Mouse (Mus musculus) gastrocnemius, adult 8-10 months (tissue): Measurements from ENCODE around the gene AC109138.7. TPM values are rescaled to one million over a fixed set of nuclear protein-coding genes. Genes with fewer than 3 reads are reported as not detected.
A peak's percentile ranks its signal among the peaks of the same experiment; 100 is the strongest.
"Not testable (repeated sequence)": the region's sequence is repeated elsewhere in the genome, so short reads cannot be mapped to it uniquely, and the experiment has no call there.

Experiments used
- DNase-seq, 2 experiments: peaks; one replicate each; pipeline ENCODE4 v3.0.0; 2022; ENCODE audit warnings: low spot score in 2 of 2
- microRNA-seq: library from miRNA; unstranded; fragments of <30 nt; microRNA quantifications from one replicate; pipeline ENCODE4 v1.2.0, GENCODE M21; 2022
- total RNA-seq, 4 experiments: library from RNA; stranded (reverse); gene quantifications; 2 replicates each; pipeline ENCODE4 v1.2.4; 2022

Gene AC109138.7
- total RNA-seq, 4 experiments from 2014 or later = not detected

- DNase-seq = no peak
Measured at GRCm38 (mm10) chr19:4247010-4247409, 32.9 kb downstream of the AC109138.7 start.

DNA sequence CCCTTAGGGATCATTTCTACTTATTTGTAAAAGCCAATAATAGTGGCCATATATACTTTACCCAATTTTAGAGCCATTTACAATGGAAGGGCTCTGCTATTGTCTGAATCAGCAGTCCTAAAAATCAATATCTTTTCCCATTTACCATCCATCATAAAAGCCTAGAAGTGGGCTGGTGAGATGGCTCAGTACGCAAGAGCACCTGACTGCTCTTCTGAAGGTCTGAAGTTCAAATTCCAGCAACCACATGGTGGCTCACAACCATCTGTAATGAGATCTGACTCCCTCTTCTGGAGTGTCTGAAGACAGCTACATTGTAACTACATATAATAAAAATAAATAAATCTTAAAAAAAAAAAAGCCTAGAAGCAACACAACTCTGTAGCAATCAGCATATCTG lies 34.5 kb downstream of the AC109138.7 start:
- DNase-seq = not testable (repeated sequence)

GRCm38 (mm10) chr19:4254230-4254629 lies 40.1 kb downstream of the AC109138.7 start:
- no peak for DNase-seq

- DNase-seq = no peak
Measured at GRCm38 (mm10) chr19:4255583-4256162, 41.5 kb downstream of the AC109138.7 start.

DNA sequence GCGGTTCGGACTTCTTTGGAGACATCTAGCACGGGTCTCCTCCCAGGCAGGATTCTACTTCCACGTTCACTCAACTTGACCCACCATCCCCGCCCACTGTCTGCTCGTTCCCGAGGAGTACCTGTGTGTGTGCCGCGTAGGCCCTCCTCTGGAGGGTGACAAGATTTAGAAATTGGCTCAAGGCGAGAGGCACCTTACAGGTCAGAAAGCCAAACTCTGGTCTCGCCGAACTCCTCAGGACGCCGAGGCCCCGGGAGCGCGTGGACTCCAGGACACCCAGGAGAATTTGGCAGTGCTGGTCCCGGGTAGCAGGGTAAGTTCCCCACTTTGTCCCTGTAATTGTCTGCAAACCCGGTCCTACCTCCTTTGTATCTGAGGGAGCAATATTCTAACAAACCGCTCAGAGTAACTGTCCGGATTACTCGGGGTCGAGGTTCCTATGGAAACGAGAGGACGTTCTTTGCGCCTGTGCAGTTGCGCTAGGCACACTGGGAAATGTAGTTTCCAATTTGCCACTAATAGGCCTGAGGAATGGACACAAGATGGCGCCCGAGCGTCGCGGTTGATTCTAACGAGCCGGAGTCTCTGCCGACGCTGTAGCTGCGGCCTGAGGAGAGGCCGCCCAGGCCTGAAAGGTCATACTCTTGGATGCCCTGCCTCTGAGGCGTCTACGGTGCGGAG lies 43.2 kb downstream of the AC109138.7 start:
- DNase-seq = peak; percentile 89

GRCm38 (mm10) chr19:4257897-4258252 lies 43.7 kb downstream of the AC109138.7 start:
- DNase-seq = no peak

- DNase-seq = no peak
Measured at GRCm38 (mm10) chr19:4261038-4261698, 47.0 kb downstream of the AC109138.7 start.

GRCm38 (mm10) chr19:4262756-4263155 lies 48.6 kb downstream of the AC109138.7 start:
- no peak for DNase-seq

DNA sequence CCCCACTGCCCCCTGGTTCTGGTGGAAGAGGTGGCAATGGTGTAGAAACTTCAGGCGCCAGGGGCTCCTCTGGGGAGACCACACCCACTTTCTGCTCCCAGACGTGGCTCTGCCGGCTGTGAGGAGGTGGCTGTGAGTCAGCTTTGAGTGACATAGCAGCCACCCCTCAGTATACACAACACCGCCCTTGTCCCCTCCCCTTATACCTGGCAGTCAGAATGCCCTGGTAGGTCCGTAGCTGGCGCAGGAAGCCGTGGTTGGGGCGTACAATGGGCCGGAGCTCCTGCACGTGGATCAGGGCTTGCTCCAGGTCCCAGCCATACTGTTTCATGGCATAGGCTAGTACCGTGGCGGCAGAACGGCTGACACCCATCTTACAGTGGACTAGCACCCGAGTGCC lies 49.5 kb downstream of the AC109138.7 start:
- DNase-seq = no peak

DNA sequence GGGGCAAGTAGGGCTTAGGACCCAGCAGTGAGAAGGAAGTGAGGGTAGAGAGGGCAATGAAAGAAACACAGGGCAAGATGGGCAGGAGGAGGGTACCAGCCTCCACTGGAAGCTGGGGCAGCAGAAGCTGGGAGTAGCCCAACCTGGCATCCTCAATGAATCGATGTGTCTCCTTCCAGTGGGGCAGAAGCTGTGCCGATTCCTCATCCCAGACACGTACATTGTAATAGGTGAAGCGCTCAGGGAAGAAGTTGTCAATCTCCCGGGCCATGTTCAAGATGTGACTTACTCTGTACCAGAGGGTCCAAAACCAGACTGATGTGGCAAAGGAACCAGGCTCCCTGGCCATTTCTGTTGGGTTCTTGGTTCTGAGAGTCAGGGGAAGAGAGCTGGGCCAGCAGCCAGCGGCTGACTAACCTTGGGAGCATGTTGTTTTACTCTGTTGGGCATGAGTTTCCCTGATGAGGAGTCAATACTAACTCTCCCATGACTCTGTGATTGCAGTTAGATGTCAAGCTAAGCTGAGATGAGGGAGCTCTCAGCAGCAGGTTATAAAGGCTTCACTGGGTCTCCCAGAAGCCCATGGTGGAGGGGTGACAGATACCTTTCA lies 50.1 kb downstream of the AC109138.7 start:
- no peak for DNase-seq

DNA sequence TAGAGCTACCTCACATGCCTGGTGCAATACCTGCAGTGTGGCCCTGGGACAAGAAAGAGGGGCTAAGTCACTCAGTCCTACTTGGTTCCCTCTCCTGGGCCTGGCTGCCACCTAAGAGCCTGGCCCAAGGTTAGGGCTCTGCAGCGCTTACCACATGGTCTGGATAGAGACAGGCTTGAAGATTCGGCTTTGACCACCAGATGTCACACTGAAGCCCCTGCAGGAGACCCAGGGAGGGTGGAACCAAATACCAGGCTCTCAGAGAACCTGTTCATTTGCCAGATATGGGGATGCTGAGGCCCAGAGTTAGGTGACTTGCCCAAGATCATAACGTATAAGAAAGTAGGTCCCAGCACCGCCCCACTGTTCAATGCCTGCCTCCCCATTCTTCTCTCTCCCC lies 51.8 kb downstream of the AC109138.7 start:
- no peak for DNase-seq

- peak; percentile 30 to 55 for DNase-seq
Measured at GRCm38 (mm10) chr19:4268566-4269361, 54.6 kb downstream of the AC109138.7 start, which contains the start of gene Ssh3. TSS of gene Ssh3 (minus strand) at chr19:4269180.

DNA sequence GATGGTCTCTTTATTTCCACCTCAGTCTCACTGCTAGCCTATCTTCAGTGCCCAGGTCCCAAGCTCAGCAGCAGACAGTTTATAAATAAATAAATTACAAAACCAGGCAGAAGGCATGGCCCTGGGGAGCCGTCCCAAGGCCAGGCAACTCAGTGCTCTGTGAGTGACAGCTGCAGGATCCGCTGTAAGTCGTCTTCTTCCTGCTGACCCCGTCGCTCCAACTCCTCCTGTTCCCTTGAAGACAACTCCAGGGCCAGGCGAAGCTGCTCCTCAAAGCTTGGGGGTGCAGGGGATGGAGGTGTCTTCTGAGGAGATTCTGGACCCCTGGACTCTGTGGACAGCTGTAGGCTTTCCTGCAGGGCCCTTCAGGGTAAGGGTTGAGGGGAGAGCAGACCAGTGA lies 56.0 kb downstream of the AC109138.7 start:
- no peak for DNase-seq

DNA sequence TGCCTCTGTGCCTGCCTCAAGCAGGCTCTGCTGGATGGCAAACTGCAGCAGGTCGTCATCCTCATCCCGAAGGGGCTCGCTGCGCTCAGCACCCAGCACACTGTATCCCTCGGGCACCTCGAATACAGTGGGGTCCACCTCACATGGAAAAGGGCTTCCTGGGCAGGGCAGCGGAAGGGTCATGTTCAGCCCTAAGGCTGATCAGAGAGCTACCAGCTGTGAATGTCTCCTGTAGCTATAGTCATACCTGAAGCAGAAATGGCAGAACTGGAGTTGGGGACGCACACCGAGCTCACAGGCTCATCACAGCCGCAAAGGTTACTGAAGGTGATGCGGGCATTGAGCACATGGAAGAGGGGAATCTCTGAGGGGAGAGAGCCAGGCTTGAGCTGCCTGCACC lies 56.8 kb downstream of the AC109138.7 start:
- no peak for DNase-seq

- no peak for DNase-seq
Measured at GRCm38 (mm10) chr19:4279487-4279886, 65.3 kb downstream of the AC109138.7 start.

GRCm38 (mm10) chr19:4280425-4280824 lies 66.3 kb downstream of the AC109138.7 start:
- DNase-seq = no peak

Small RNA genes lying within 50 kb of the gene (microRNA-seq; reads per million reads assigned to microRNA genes)
- gene Gm26115 = not detected
- not detected for gene Mir6985

Other genes with a start within 250 kb of the AC109138.7 start
- gene Aldh3b2, start 242.0 kb upstream of the AC109138.7 start, total RNA-seq = under 1 TPM in 3 of 4 experiments, not detected in 1; 0.19 to 0.62 (median 0.52) TPM
- 1 to 10 TPM; 1.1 to 1.7 (median 1.5) TPM for gene Acy3, start 227.8 kb upstream of the AC109138.7 start, total RNA-seq
- gene Tbx10, start 221.6 kb upstream of the AC109138.7 start, total RNA-seq = under 1 TPM in 1 of 4 experiments, not detected in 3; 0.16 TPM
- 10 to 100 TPM; 19.0 to 24.8 (median 22.8) TPM for gene Nudt8, start 213.8 kb upstream of the AC109138.7 start, total RNA-seq
- under 1 TPM; 0.12 to 0.39 (median 0.15) TPM for gene Gm49405, start 213.7 kb upstream of the AC109138.7 start, total RNA-seq
- gene Doc2g, start 211.0 kb upstream of the AC109138.7 start, total RNA-seq = 1 to 10 TPM in 1 of 4 experiments, under 1 TPM in 3; 0.36 to 1.2 (median 0.73) TPM
- gene Ndufv1, start 201.6 kb upstream of the AC109138.7 start, total RNA-seq = 100 to 1,000 TPM; 435 to 477 (median 462) TPM
- gene Gstp1, start 176.4 kb upstream of the AC109138.7 start, total RNA-seq = 100 to 1,000 TPM; 411 to 453 (median 419) TPM
- gene Gstp2, start 168.3 kb upstream of the AC109138.7 start, total RNA-seq = 100 to 1,000 TPM; 240 to 258 (median 250) TPM
- not detected for gene Gstp3, start 154.8 kb upstream of the AC109138.7 start, total RNA-seq
- gene Cabp2, start 132.8 kb upstream of the AC109138.7 start, total RNA-seq = not detected
- 10 to 100 TPM; 14.0 to 20.3 (median 18.0) TPM for gene Cdk2ap2, start 117.2 kb upstream of the AC109138.7 start, total RNA-seq
- gene Pitpnm1, start 114.4 kb upstream of the AC109138.7 start, total RNA-seq = 1 to 10 TPM; 1.1 to 3.3 (median 2.4) TPM
- 10 to 100 TPM; 85.7 to 96.3 (median 90.3) TPM for gene Aip, start 88.5 kb upstream of the AC109138.7 start, total RNA-seq
- gene Gpr152, start 74.6 kb upstream of the AC109138.7 start, total RNA-seq = not detected
- not detected for gene Cabp4, start 70.3 kb upstream of the AC109138.7 start, total RNA-seq
- gene Coro1b, start 65.7 kb upstream of the AC109138.7 start, total RNA-seq = 10 to 100 TPM; 10.4 to 13.2 (median 11.6) TPM
- under 1 TPM in 2 of 4 experiments, not detected in 2; 0.27 to 0.38 TPM for gene Ptprcap, start 60.8 kb upstream of the AC109138.7 start, total RNA-seq
- 10 to 100 TPM; 18.6 to 28.4 (median 25.7) TPM for gene Rps6kb2, start 51.0 kb upstream of the AC109138.7 start, total RNA-seq
- gene Carns1, start 38.9 kb upstream of the AC109138.7 start, total RNA-seq = 10 to 100 TPM; 23.8 to 33.0 (median 24.9) TPM
- gene Tbc1d10c, start 23.1 kb upstream of the AC109138.7 start, total RNA-seq = 1 to 10 TPM; 6.6 to 8.6 (median 7.9) TPM
- gene Ppp1ca, start 22.3 kb upstream of the AC109138.7 start, total RNA-seq = 100 to 1,000 TPM; 198 to 243 (median 235) TPM
- 1 to 10 TPM; 1.7 to 3.6 (median 2.3) TPM for gene Rad9a, start 12.7 kb upstream of the AC109138.7 start, total RNA-seq
- under 1 TPM in 3 of 4 experiments, not detected in 1; 0.20 to 0.43 (median 0.22) TPM for gene Clcf1, start 119 bp upstream of the AC109138.7 start, total RNA-seq
- gene Pold4, start 17.5 kb downstream of the AC109138.7 start, total RNA-seq = 10 to 100 TPM; 13.1 to 19.4 (median 17.3) TPM
- 1 to 10 TPM; 2.3 to 5.8 (median 2.9) TPM for gene Ssh3, start 54.8 kb downstream of the AC109138.7 start, total RNA-seq
- under 1 TPM in 1 of 4 experiments, not detected in 3; 0.63 TPM for gene Ankrd13d, start 68.8 kb downstream of the AC109138.7 start, total RNA-seq
- 10 to 100 TPM; 55.7 to 65.2 (median 62.1) TPM for gene Grk2, start 91.9 kb downstream of the AC109138.7 start, total RNA-seq
- 10 to 100 TPM; 30.2 to 37.7 (median 37.2) TPM for gene Kdm2a, start 183.9 kb downstream of the AC109138.7 start, total RNA-seq
- under 1 TPM; 0.39 to 0.64 (median 0.55) TPM for gene Rhod, start 225.1 kb downstream of the AC109138.7 start, total RNA-seq